Mouse (Mus musculus): ENCODE measurements at regions not wholly inside any gene's neighbourhood (a gene's known extent, or its start where the extent isn't known, plus 50 kb on each side); places are given as distances from the start of the nearest gene placed in this dataset.
A peak's percentile ranks its signal among the peaks of the same experiment; 100 is the strongest.
"Not testable (repeated sequence)": the region's sequence is repeated elsewhere in the genome, so short reads cannot be mapped to it uniquely, and the experiment has no call there.

- DNase-seq (ENCODE audit: low spot score in 2 of 2) = no peak
Measured at GRCm38 (mm10) chr5:64691406-64692100, 111.6 kb upstream of the Klf3 start.

- no peak for DNase-seq (ENCODE audit: low spot score in 2 of 2)
Measured at GRCm38 (mm10) chr5:64692335-64692734, 110.9 kb upstream of the Klf3 start.

GRCm38 (mm10) chr5:64693616-64694015 lies 109.6 kb upstream of the Klf3 start:
- DNase-seq (ENCODE audit: low spot score in 2 of 2) = no peak

GRCm38 (mm10) chr5:64694606-64695005 lies 108.6 kb upstream of the Klf3 start:
- DNase-seq (ENCODE audit: low spot score in 2 of 2) = no peak

- DNase-seq (ENCODE audit: low spot score in 2 of 2) = no peak
Measured at GRCm38 (mm10) chr5:64696099-64696498, 107.1 kb upstream of the Klf3 start.

GRCm38 (mm10) chr5:64697466-64697865 lies 105.7 kb upstream of the Klf3 start:
- DNase-seq (ENCODE audit: low spot score in 2 of 2) = no peak

- no peak for DNase-seq (ENCODE audit: low spot score in 2 of 2)
Measured at GRCm38 (mm10) chr5:64698458-64699116, 104.6 kb upstream of the Klf3 start.

- no peak for DNase-seq (ENCODE audit: low spot score in 2 of 2)
Measured at GRCm38 (mm10) chr5:64700030-64700429, 103.2 kb upstream of the Klf3 start.

GRCm38 (mm10) chr5:64701219-64701779 lies 101.9 kb upstream of the Klf3 start:
- no peak for DNase-seq (ENCODE audit: low spot score in 2 of 2)

GRCm38 (mm10) chr5:64701780-64702231 lies 101.4 kb upstream of the Klf3 start:
- DNase-seq (ENCODE audit: low spot score in 2 of 2) = peak in 1 of 2 experiments; percentile 4

GRCm38 (mm10) chr5:64702404-64702803 lies 100.8 kb upstream of the Klf3 start:
- not testable (repeated sequence) for DNase-seq (ENCODE audit: low spot score in 2 of 2)

- DNase-seq (ENCODE audit: low spot score in 2 of 2) = no peak
Measured at GRCm38 (mm10) chr5:64703091-64703872, 99.9 kb upstream of the Klf3 start.

GRCm38 (mm10) chr5:64704144-64704543 lies 99.0 kb upstream of the Klf3 start:
- no peak for DNase-seq (ENCODE audit: low spot score in 2 of 2)

- no peak for DNase-seq (ENCODE audit: low spot score in 2 of 2)
Measured at GRCm38 (mm10) chr5:64706586-64706985, 96.6 kb upstream of the Klf3 start.

- DNase-seq (ENCODE audit: low spot score in 2 of 2) = no peak
Measured at GRCm38 (mm10) chr5:64709146-64709545, 94.0 kb upstream of the Klf3 start.

GRCm38 (mm10) chr5:64710236-64710635 lies 93.0 kb upstream of the Klf3 start:
- no peak for DNase-seq (ENCODE audit: low spot score in 2 of 2)

- DNase-seq (ENCODE audit: low spot score in 2 of 2) = no peak
Measured at GRCm38 (mm10) chr5:64710968-64711367, 92.2 kb upstream of the Klf3 start.

GRCm38 (mm10) chr5:64714221-64714653 lies 89.0 kb upstream of the Klf3 start:
- no peak for DNase-seq (ENCODE audit: low spot score in 2 of 2)

GRCm38 (mm10) chr5:64714710-64715109 lies 88.5 kb upstream of the Klf3 start:
- DNase-seq (ENCODE audit: low spot score in 2 of 2) = no peak

GRCm38 (mm10) chr5:64716551-64716950 lies 86.6 kb upstream of the Klf3 start:
- no peak for DNase-seq (ENCODE audit: low spot score in 2 of 2)

- DNase-seq (ENCODE audit: low spot score in 2 of 2) = no peak
Measured at GRCm38 (mm10) chr5:64722211-64722610, 81.0 kb upstream of the Klf3 start.

- no peak for DNase-seq (ENCODE audit: low spot score in 2 of 2)
Measured at GRCm38 (mm10) chr5:64727847-64728246, 75.3 kb upstream of the Klf3 start.

All from adrenal gland, postnatal 4 days (tissue).